Mouse (Mus musculus): ENCODE measurements around the gene Taf8.
"Not testable (repeated sequence)": the region's sequence is repeated elsewhere in the genome, so short reads cannot be mapped to it uniquely, and the experiment has no call there.

Gene Taf8

GRCm38 (mm10) chr17:47516232-47516631 lies 14.1 kb upstream of the Taf8 start:
- no peak for DNase-seq

GRCm38 (mm10) chr17:47515180-47515844 lies 13.2 kb upstream of the Taf8 start:
- DNase-seq = no peak

- DNase-seq = peak; percentile 60
These were observed 11.1 kb upstream of the Taf8 start for GRCm38 (mm10) chr17:47512956-47513775.

- peak; percentile 98 for DNase-seq
These were observed 9.3 kb upstream of the Taf8 start for GRCm38 (mm10) chr17:47511111-47512020.

- no peak for DNase-seq
These were observed 7.1 kb upstream of the Taf8 start for GRCm38 (mm10) chr17:47509031-47509705.

GRCm38 (mm10) chr17:47508012-47508608 lies 6.0 kb upstream of the Taf8 start:
- peak; percentile 96 for DNase-seq

- DNase-seq = no peak
These were observed 5.4 kb upstream of the Taf8 start for GRCm38 (mm10) chr17:47507523-47507922.

GRCm38 (mm10) chr17:47506697-47507096 lies 4.6 kb upstream of the Taf8 start:
- no peak for DNase-seq

GRCm38 (mm10) chr17:47506042-47506441 lies 4.0 kb upstream of the Taf8 start:
- no peak for DNase-seq

- DNase-seq = no peak
These were observed 3.5 kb upstream of the Taf8 start for GRCm38 (mm10) chr17:47505566-47505965.

GRCm38 (mm10) chr17:47504941-47505346 lies 2.9 kb upstream of the Taf8 start, which contains the start of gene Ccnd3:
Gene Ccnd3 (plus strand): TSS chr17:47505051.
- peak; percentile 84 for DNase-seq

- DNase-seq = no peak
These were observed 2.1 kb upstream of the Taf8 start for GRCm38 (mm10) chr17:47504228-47504627.

GRCm38 (mm10) chr17:47503689-47504088 lies 1.6 kb upstream of the Taf8 start:
- DNase-seq = no peak

GRCm38 (mm10) chr17:47502707-47503045 lies 584 bp upstream of the Taf8 start:
- not testable (repeated sequence) for DNase-seq

- no peak for DNase-seq
These were observed 561 bp downstream of the Taf8 start for GRCm38 (mm10) chr17:47501531-47501930.

- DNase-seq = no peak
These were observed 8.0 kb downstream of the Taf8 start for GRCm38 (mm10) chr17:47494132-47494531.

- DNase-seq = no peak
These were observed 8.4 kb downstream of the Taf8 start for GRCm38 (mm10) chr17:47493653-47494052.

GRCm38 (mm10) chr17:47492731-47493130 lies 9.4 kb downstream of the Taf8 start:
- no peak for DNase-seq

GRCm38 (mm10) chr17:47490791-47491190 lies 11.3 kb downstream of the Taf8 start:
- DNase-seq = no peak

GRCm38 (mm10) chr17:47485791-47486190 lies 16.3 kb downstream of the Taf8 start:
- peak; percentile 46 for DNase-seq

- no peak for DNase-seq
These were observed 17.1 kb downstream of the Taf8 start for GRCm38 (mm10) chr17:47484993-47485392.

- DNase-seq = peak; percentile 61
These were observed 17.7 kb downstream of the Taf8 start for GRCm38 (mm10) chr17:47484241-47484921.

Measured in kidney, postnatal 10 days (tissue).